Mouse (Mus musculus) left cerebral cortex, postnatal 14 days (tissue): ENCODE results near the gene Uts2. TPM values are rescaled to one million over a fixed set of nuclear protein-coding genes. Genes with fewer than 3 reads are reported as not detected.

Source experiments
- DNase-seq, 2 experiments: peaks; one replicate each; pipeline ENCODE4 v3.0.0; 2021 to 2022; ENCODE audit warnings: low spot score in 2 of 2, mixed read lengths in 1 of 2
- intact Hi-C: fragments of 180-260 bp; cut with DNase I; formaldehyde crosslinking; loops from one replicate; pipeline ENCODE4 v1.15.1; 2025
- long read RNA-seq, 2 experiments: library from polyadenylated mRNA; stranded (forward); transcript quantifications; one replicate each; pipeline ENCODE4 v2.0.0; 2021
- total RNA-seq, 2 experiments: library from RNA; stranded (reverse); gene quantifications; 2 replicates each; pipeline ENCODE4 v1.2.3; 2021

Gene Uts2
- total RNA-seq, result not detected
- long read RNA-seq, experiment 1, result 0 reads
- long read RNA-seq, experiment 2, partial matches to known transcripts, result 0 of 6 reads
- long read RNA-seq, experiment 2, other reads (novel, unspliced or antisense), result 6 of 6 reads

- intact Hi-C loops, result no loop called here
- no peak for DNase-seq
These were observed at the start of gene Uts2 for GRCm38 (mm10) chr4:150996797-150997196. TSS of gene Uts2 (plus strand) at chr4:150997097.

DNA sequence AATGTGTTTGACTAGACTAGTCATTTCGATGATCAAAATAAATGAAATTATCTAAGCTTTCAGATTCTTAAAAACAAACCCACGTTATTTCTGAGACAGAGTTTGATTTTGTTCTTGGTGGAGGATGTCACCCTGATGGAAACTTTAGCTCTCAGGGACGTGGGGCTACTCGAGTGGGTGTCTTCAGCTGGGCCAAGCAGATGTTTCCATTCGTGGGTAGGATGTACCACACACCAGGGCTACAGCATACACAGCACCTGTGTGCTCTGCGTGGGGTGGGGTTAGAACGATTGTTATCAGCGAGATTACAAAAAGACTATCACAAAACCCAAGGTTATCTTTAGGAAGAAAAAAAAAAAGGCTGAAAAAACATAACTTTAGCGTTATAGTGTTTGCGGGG, 45.9 kb upstream of the Uts2 start:
- intact Hi-C loops, result no loop called here
- no peak for DNase-seq

GRCm38 (mm10) chr4:150956369-150957105, 40.4 kb upstream of the Uts2 start:
- DNase-seq, result peak; percentile 47 to 53
- intact Hi-C loops, result no loop called here

DNA sequence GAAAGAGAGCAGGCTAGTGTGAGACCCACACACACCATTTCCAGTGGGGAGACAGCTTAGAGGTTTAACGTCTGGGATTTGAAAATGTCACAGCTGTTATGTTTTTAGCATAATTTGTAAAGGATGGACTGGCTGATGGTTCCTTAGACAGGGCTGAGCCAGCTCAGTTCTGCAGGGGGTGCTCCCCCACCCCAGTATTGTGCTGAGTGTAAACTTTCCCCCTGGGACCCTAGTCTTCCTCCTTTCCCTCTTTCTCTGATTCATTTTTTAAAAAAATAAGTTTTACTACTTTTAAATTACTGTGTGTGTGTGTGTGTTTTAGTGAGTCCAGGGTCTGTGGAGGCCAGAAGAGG, 39.8 kb upstream of the Uts2 start:
- DNase-seq, result no peak
- intact Hi-C loops, result no loop called here

DNA sequence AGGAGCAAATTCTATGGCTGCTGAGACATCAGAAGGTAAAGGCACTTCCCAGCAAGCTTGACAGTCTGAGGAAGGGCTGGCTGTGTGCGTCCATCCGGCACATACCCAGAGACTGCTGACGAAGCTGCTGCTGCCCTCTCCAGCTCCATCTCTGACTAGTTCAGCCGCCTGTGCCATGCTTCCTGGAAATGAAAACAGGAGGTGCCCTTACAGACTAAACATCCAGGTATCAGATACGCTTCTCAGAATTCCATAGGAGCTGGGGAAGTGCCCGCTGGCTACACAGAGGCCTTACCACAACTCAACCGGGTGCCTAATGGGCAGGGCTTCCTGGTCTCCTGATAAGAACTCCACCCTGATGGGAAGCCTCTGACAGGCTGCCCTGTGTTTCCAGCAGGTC, 38.4 kb upstream of the Uts2 start:
- no peak for DNase-seq
- intact Hi-C loops, result no loop called here

GRCm38 (mm10) chr4:150962231-150962630, 34.7 kb upstream of the Uts2 start:
- DNase-seq, result no peak
- intact Hi-C loops, result no loop called here

DNA sequence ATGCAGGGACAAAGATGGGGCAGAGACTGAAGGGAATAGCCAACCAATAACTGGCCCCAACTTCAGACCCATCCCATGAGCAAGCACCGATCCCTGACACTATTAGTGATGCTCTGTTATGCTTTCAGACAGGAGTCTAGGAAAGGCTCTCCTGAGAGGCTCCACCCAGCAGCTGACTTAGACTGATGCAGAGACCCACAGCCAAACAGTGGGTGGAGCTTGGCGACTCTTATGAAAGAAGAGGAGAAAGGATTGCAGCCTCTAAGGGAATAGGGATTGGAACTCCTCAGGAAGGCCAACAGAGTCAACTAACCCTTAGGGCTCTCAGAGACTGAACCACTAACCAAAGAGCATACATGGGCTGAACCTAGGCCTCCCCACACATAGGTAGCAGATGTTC, 33.2 kb upstream of the Uts2 start:
- DNase-seq, result no peak
- intact Hi-C loops, result no loop called here

DNA sequence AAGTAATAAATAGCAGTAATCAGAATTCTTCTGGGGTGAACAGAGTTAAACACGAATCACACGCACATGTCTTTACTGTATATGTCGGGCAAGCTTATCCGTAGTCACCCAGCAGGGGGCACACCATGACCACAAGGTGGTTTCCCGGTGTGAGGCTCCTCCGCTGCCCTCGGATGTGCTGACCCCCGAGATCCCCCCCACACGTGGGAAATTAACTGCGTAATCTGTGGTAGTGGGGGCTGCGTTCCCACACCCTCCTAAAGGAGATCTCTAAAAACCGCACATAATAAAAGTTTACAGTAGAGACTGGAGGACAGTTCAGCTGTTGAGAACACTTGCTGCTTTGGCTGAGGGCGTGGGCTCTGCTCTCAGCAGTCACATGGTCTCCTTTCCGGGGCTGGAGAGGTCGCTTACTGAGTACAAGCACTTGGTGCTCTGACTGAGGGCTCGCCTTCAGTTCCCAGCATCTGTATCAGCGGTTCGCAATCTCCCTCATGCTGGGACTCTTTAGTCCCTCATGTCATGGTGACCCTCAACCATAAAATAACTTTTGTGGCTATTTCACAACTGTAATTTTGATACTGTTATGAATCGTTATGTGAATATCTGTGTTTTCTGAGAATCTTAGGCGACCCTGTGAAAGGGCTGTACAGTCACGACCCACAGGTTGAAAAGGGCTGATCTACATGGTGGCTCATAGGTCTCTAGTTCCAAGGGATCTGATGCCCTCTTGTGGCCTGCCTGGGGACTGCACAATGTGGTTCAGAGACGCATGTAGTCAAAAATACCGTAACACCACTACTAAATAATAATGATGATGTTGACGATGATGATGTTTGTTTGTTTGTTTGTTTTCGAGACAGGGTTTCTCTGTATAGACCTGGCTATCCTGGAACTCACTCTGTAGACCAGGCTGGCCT, 32.0 kb upstream of the Uts2 start:
- intact Hi-C loops, result loop anchor here (5.0 kb wide), 2 partner anchors 38 to 308 kb away; no protein-coding TSS in a partner anchor
- DNase-seq, result peak; percentile 88 to 92

- intact Hi-C loops, result loop anchor here (5.0 kb wide), 2 partner anchors 38 to 308 kb away; no protein-coding TSS in a partner anchor
- no peak for DNase-seq
These were observed 31.3 kb upstream of the Uts2 start for GRCm38 (mm10) chr4:150965555-150965951.

DNA sequence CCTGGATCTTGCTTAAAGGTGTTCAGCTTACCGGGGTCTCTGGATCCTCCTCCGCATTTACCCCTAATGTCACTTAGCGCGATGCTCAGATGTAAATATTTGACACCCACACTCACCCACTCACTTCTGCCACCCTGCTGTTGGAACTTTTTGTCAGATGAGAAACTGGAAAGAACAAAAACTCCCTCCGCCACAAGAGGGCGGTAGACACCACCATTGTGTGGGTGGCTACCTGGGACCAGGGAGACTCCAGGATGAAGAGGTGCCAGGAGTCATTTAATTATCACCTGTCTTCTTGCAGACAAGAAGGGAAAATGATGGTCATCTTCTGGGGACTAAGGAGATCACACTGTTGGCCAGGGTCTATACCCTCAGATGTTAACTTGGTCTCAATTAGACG, 30.3 kb upstream of the Uts2 start:
- intact Hi-C loops, result loop anchor here (5.0 kb wide), 2 partner anchors 39 to 309 kb away; no protein-coding TSS in a partner anchor
- DNase-seq, result peak; percentile 61 to 71

GRCm38 (mm10) chr4:150968956-150969355, 27.9 kb upstream of the Uts2 start:
- DNase-seq, result no peak

GRCm38 (mm10) chr4:150973264-150973663, 23.6 kb upstream of the Uts2 start:
- intact Hi-C loops, result no loop called here
- DNase-seq, result no peak

More at GRCm38 (mm10) chr4:150968956-150969355, 27.9 kb upstream of the Uts2 start:
- intact Hi-C loops, result loop anchor here (5.0 kb wide), 2 partner anchors 42 to 312 kb away; no protein-coding TSS in a partner anchor

GRCm38 (mm10) chr4:150975145-150975544, 21.8 kb upstream of the Uts2 start:
- no peak for DNase-seq
- intact Hi-C loops, result no loop called here

DNA sequence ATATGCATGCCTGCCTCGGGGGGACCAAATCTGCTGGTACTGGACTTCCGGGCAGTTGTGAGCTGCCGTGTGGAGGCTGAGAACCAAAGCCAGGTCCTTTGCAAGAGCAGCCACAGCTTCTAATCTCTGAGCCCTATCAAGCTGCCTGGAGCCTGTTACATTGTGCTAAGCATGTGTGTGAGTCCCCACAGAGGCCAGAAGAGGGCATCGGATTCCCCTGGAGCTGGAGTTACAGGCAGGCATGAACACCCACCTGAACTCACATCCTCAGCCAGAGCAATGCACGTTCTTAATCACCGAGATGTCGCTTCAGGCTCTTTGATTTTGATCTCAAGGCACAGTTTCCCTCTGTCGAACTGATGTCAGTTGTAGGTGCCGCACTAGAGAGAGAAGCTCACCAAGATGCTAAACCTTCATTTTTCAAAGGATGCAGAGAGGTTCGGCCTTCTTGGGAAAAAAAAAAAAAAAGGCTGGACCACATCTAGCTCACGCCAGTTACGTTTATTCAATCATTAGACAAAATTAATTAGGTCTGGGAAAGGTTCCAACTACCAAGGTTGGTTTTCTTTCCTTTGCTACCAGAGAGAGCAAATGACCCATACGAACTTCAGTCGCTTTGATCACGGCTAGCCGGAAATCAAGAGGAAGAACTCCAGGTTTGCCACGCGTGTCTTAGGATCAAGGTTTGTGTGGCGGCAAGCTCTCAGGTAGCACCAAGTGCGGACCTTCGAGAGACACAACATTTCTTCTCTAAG, 18.6 kb upstream of the Uts2 start:
- intact Hi-C loops, result no loop called here
- DNase-seq, result no peak

DNA sequence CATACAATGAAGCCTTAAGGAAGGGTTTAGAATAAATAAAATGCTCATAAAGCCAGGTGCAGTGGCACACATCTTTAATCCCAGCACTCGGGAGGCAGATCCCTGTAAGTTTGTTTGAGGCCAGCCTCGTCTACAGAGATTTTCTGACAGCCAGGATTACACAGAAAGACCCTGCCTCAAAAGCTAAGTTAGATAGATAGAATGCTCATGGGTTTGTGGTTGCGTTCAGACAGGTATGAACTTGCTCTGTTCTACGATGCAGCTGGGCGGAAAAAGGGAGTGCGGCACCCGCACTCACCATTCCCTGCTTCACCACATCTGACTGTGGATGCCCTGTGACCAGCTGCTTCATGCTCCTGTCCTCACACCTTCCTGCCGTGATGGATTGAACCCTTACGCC, 17.4 kb upstream of the Uts2 start:
- DNase-seq, result no peak
- intact Hi-C loops, result no loop called here

DNA sequence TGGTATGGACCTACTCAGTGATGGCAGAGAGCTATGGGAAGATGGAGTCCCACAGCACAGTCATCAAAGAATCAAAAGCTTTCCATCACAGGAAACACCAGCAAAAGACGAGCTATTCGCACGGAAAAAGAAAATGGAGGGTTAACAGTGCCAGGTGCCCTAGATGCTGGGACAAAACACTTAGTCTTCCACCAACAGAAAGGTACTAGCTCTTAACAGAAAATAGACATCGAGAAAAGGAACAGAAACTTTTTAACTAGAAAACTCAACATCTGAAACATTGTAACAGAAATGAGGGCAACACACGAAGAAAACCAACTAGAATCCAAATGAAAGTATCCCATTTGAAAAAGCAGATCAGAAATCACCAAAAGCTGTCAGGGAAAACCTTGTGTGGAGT, 16.7 kb upstream of the Uts2 start:
- intact Hi-C loops, result no loop called here
- DNase-seq, result no peak

DNA sequence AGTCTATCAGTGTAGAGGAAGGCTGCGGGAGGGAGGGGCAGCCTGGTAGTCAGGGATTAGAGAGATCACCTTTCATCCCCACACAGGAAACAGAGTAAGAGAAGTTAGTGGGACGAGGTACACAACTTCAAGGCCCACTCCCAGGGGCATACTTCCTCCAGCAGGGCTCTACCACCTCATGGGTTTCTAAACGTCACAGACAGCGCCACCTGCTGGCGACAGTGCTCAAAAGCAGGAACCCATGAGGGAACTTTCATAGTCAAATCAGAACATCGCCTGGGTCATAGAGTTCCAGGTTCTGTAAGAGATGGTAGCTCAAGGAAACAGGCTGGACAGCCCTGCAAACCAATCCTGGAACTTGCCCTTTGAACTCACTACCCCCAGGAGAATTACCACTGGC, 6.7 kb upstream of the Uts2 start:
- intact Hi-C loops, result no loop called here

GRCm38 (mm10) chr4:150998626-150999025, 1.7 kb downstream of the Uts2 start:
- intact Hi-C loops, result no loop called here
- DNase-seq, result no peak

More for the DNA sequence above, 6.7 kb upstream of the Uts2 start:
- DNase-seq, result peak in 1 of 2 experiments; percentile 25

DNA sequence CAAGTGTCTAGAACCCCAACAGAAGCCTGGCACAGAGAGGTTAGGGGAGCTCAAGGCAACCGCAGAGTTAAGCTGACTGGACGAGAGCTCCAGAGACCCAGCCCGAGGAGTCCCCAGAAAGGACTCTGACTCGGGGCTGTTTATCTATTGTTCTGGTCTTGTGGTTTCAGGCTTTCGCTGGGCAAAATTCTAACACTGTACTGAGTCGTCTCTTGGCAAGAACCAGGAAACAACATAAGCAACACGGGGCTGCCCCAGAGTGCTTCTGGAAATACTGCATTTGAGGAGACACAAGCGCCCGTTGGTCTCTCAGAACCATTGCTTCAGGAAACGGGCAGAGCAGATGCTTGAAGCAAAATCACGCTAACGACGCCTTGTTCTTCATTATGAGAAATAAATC, 4.5 kb downstream of the Uts2 start:
- intact Hi-C loops, result no loop called here
- no peak for DNase-seq
